Mouse (Mus musculus) midbrain, embryonic 12.5 days (tissue): ENCODE results near the gene Lrp1. TPM values are rescaled to one million over a fixed set of nuclear protein-coding genes. Genes with fewer than 3 reads are reported as not detected.

Experiments
- ATAC-seq: fragments of 200-750 bp; cut with Nextera tagmentation; 2 replicates; pipeline ENCODE4 v1.8.0; 2017; ENCODE audit warnings: low read depth, moderate TSS enrichment, moderate library complexity; ENCODE audit not compliant: low FRiP score
- H3K27ac ChIP-seq: fragments of 300-500 bp; sonication (generic); replicated peaks from 2 replicates; pipeline ENCODE4 v1.5.1; 2016; ENCODE audit warnings: mild to moderate bottlenecking
- H3K27me3 ChIP-seq: fragments of 300-500 bp; sonication (generic); 2 replicates; pipeline ENCODE4 v1.6.1; 2016; ENCODE audit warnings: mild to moderate bottlenecking
- H3K36me3 ChIP-seq: fragments of 300-500 bp; sonication (generic); 2 replicates; pipeline ENCODE4 v1.6.1; 2016
- H3K4me1 ChIP-seq: fragments of 300-500 bp; sonication (generic); 2 replicates; pipeline ENCODE4 v1.6.1; 2016
- H3K4me2 ChIP-seq: fragments of 300-500 bp; sonication (generic); replicated peaks from 2 replicates; pipeline ENCODE4 v1.6.1; 2016; ENCODE audit warnings: mild to moderate bottlenecking, moderate library complexity
- H3K4me3 ChIP-seq: fragments of 300-500 bp; sonication (generic); 2 replicates; pipeline ENCODE4 v1.5.1; 2016; ENCODE audit warnings: mild to moderate bottlenecking
- H3K9ac ChIP-seq: fragments of 300-500 bp; sonication (generic); replicated peaks from 2 replicates; pipeline ENCODE4 v1.6.1; 2016; ENCODE audit warnings: mild to moderate bottlenecking, moderate library complexity
- H3K9me3 ChIP-seq: fragments of 300-500 bp; sonication (generic); 2 replicates; pipeline ENCODE4 v1.6.1; 2016; ENCODE audit warnings: mild to moderate bottlenecking
- WGBS: fragments of 180-500 bp; shearing (Covaris S2); methylation state at CpG from one replicate; pipeline ENCODE4 v1.1.7; 2016; 5-methylcytosine and 5-hydroxymethylcytosine counted together
- polyA plus RNA-seq: library from polyadenylated mRNA; unstranded; fragments of >200 nt; fragmentation: Nextera tagmentation; extraction: Ambion mirVana; gene quantifications from 2 replicates; pipeline ENCODE4 v1.2.1, GENCODE M21; 2016

Gene Lrp1
- polyA plus RNA-seq, 1 experiment from 2014 or later, result 98.1 TPM

DNA sequence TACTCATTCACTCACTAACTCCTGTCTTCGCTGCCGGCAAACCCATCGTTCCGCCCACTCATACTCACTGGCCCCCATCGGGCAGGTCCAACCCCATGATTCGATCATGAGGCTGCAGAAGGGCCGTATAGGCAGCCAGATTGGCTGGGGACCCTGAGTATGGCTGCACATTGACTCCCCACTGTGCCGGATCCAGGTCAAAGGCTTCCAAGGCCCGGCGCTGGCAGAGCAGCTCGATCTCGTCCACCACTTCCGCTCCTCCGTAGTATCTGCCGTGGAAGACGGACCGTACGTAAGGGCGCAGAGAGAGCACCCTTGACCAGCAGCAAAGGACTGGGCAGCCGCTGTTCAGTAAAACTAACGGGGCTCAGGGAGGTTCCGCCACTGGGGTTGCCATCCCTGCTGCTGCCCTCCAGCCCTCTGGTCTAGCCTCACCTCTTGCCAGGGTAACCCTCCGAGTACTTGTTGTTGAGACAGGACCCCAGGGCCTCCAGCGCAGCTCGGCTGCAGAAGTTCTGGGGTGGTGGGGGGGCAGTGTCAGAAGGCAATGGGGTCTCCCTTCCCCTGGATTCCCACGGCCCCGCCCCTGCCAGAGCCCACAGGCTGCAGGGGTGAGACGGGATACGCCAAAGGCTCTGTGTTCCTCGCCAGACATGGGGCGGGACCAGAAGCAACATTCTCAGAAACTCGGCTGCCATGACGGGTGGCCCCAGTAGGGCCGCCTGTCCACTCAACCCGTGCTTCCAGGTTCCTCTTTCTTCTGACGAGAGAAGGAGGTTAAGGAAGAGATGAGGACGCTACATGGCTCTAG, 100.8 kb downstream of the Lrp1 start:
- no peak overlapping the region for H3K9ac ChIP-seq
- H3K27ac ChIP-seq, result no peak overlapping the region
- H3K4me2 ChIP-seq, result 0 out of 2 replicates have a peak overlapping the region, but pooled peaks have one; percentile 78
- H3K36me3 ChIP-seq, result peaks cover 25% of the 10 kb centered on the region
- 91% methylated on average over 37 of the region's 37 CpGs for WGBS
- H3K27me3 ChIP-seq, result peaks cover 75% of the 10 kb centered on the region
- 0 out of 2 replicates have a peak, but pooled peaks cover 3% of the 10 kb centered on the region for H3K9me3 ChIP-seq
- peaks cover 51% of the 10 kb centered on the region for H3K4me1 ChIP-seq
- no peak overlapping the region for H3K4me3 ChIP-seq
- no peak for ATAC-seq

DNA sequence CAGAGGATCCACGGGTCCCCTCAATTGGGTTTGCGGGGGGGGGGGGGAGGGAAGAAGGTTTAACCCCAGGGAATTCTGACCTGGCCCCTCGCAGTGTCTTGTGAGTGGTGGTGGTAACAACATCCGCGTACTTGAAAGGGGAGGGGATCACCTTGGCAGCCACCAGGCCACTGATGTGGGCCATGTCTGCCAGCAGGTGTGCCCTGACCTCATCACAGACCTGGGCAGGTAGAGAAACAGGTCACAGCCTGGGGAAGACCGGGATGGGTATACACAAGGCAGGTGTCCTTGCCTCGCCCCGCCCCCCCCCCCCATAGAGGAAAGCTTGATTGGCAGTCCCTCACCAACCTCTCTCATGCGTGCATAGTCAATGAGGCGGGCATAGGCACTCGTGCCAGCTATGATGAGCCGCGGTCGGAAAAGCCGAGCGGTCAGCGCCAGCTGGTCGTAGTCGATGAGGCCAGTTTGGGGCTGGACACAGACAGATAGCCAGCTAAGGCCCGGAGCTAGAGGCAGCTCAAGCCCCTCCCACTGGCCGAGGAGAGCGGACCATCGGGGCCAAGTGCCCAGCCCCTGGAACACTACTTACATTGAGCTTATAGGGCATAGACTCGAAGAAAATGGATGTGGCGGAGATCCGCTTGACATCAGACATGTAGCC, 101.8 kb downstream of the Lrp1 start:
- H3K27me3 ChIP-seq, result peaks cover 75% of the 10 kb centered on the region
- peaks cover 25% of the 10 kb centered on the region for H3K36me3 ChIP-seq
- H3K9ac ChIP-seq, result no peak overlapping the region
- WGBS, result 95% methylated on average over 26 of the region's 26 CpGs
- 0 out of 2 replicates have a peak, but pooled peaks cover 3% of the 10 kb centered on the region for H3K9me3 ChIP-seq
- no peak overlapping the region for H3K27ac ChIP-seq
- peaks cover 51% of the 10 kb centered on the region for H3K4me1 ChIP-seq
- H3K4me3 ChIP-seq, result no peak overlapping the region
- no peak for ATAC-seq
- no peak overlapping the region for H3K4me2 ChIP-seq

DNA sequence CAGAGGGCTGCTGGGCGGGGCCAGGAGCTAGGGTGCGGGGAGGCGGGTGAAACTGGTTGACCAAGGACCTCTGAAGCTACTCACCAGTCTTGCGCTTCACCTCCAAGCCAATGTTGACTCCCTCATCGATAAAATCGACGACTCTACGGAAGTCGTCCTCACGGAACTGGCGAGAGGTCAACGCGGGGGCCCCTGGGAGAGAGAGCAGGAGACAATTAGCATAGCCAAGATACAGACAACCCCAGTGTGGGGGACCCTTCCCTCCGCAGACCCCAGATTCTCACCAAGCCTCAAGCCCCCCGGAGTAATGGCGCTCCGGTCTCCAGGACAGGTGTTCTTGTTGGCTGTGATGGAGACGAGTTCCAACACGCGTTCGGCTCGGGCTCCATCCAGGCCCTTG, 103.0 kb downstream of the Lrp1 start:
- no peak overlapping the region for H3K4me2 ChIP-seq
- peaks cover 61% of the 10 kb centered on the region for H3K4me1 ChIP-seq
- no peak for ATAC-seq
- peaks cover 25% of the 10 kb centered on the region for H3K36me3 ChIP-seq
- 0 out of 2 replicates have a peak, but pooled peaks cover 3% of the 10 kb centered on the region for H3K9me3 ChIP-seq
- no peak overlapping the region for H3K27ac ChIP-seq
- H3K27me3 ChIP-seq, result peaks cover 74% of the 10 kb centered on the region
- H3K9ac ChIP-seq, result no peak overlapping the region
- 92% methylated on average over 22 of the region's 22 CpGs for WGBS
- H3K4me3 ChIP-seq, result no peak overlapping the region

DNA sequence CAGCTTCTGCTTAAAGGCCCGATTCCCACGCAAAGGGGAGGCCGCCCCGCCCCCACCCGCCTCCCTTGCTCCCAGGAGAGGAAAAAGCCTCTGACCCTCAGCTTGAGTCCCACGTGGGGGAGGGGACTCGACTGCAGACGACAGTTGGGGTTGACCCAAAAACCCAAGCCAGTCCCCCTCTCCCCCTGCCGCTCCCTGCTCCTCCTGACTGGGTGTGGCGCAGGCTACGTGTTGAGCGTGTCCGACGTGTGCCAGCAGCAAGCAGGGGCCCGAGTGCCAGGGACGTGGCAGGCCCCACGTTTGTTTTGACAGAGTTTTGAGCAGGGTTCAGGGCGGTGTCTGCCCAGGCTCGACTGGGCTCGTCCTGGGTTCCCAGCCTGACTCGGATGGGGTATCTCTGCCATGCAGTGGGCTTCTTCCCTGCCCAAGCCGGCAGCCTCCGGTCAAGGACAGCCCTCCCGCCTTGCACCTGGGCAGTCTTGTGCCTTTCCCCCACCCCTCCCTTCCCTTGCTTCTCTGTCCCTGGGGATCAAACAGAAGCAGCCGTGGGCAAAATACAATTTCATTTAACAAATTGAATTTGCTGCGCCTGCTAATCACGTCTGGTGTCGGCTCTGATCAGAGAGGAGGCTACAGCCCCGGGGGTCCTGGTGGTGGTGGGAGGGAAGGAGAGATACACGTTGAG, 104.2 kb downstream of the Lrp1 start:
- Histone ChIP-seq H3K9me3 (0 out of 2 replicates have a peak, but pooled peaks cover 3% of the 10 kb centered on the region), H3K27me3 (peaks cover 81% of the 10 kb centered on the region), H3K36me3 (peaks cover 25% of the 10 kb centered on the region), H3K27ac (0 out of 2 replicates have a peak overlapping the region, but pooled peaks have one; percentile 17), H3K4me1 (peaks cover 69% of the 10 kb centered on the region), H3K4me2 (peak overlapping the region; percentile 42), H3K9ac (peak overlapping the region; percentile 21; the same call in 1 of the 2 replicates), H3K4me3 (0 out of 2 replicates have a peak overlapping the region, but pooled peaks have one; percentile 7)
- no peak for ATAC-seq
- 6% methylated on average over 30 of the region's 30 CpGs for WGBS

DNA sequence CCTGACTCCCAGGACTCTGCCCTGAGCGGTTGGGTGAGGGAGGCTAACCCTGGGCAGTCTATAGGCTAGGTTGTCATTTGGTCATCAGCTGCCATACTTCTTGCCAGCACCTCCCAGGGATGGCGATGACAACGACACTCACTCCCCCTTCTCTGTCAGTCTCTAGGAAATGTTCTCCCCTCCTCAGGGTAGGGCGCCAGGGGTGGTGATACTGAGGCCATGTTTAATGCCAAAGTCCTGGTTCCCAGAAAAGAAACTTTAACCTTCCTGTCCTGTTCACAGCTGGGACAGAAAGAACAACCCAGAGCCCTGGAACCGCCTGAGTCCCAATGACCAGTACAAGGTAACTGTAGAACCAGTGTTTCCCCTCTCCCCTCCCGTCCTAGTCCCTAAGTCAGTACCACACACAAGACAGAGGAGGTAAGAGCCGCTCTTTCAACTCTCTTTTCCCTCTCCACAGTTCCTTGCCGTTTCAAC, 104.9 kb downstream of the Lrp1 start:
- peak overlapping the region; percentile 42 for H3K4me2 ChIP-seq
- H3K36me3 ChIP-seq, result peaks cover 25% of the 10 kb centered on the region
- 17% methylated on average over 8 of the region's 8 CpGs for WGBS
- no peak overlapping the region for H3K4me3 ChIP-seq
- ATAC-seq, result no peak
- H3K9me3 ChIP-seq, result 0 out of 2 replicates have a peak, but pooled peaks cover 3% of the 10 kb centered on the region
- 0 out of 2 replicates have a peak overlapping the region, but pooled peaks have one; percentile 17 for H3K27ac ChIP-seq
- H3K27me3 ChIP-seq, result peaks cover 88% of the 10 kb centered on the region
- peaks cover 69% of the 10 kb centered on the region for H3K4me1 ChIP-seq
- H3K9ac ChIP-seq, result no peak overlapping the region; the same call in 1 of the 2 replicates

DNA sequence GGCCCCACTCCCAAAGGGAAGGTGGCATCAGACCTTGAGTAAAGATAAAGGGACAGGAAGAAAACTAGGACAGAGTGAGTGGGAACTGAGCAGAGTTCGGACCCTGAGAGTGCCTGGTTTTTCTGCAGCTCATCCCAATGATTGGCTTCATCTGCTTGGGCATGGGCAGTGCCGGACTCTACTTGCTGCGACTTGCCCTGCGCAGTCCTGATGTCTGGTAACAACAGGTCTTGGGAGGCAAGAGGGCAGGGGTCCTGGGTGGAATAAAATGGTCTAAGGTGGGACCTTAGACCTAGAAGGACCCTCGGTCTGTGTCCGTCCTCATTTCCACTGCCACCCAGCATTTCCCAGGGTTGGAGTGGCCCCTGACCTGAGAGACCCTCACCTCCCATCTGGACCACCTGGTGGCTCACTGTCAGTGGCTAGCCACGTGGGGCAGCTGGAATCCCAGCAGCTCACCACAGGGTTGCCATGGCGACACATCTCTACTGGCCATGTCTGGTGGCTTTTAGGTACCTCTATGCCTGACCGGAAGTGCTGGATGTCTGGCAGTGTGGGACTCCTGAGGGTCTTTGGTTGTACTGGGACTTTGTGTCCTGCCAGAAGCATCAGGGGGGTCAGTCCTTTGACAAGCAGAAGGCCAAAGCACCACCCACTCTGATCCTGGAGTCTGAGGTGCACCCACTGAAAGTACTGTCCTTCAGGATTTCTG, 105.5 kb downstream of the Lrp1 start:
- 20% methylated on average over 9 of the region's 9 CpGs for WGBS
- H3K27ac ChIP-seq, result no peak overlapping the region

DNA sequence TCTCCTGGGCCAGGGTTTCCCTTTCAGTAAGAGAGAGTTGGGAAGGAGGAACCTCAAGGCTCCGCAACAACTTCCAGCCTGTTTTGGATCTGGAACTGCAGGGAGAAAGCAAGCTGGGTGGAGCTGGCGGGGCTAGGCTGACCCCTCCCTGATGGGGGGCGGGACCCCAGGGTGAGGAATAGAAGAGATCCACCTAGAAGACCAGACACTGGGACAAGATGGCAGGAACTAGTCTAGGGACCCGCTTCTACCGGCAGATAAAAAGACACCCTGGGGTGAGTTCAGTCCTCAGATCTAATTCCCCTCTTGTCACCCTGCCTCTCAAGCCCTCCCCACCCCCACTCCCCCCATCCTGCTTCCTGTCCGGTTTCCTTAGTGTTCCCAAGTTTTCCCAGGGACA, 106.2 kb downstream of the Lrp1 start, which contains the start of gene Ndufa4l2:
Ndufa4l2 (plus strand) TSS at position 204 of the 400 bp plus-strand sequence.
- H3K27ac ChIP-seq, result peak within 1 kb of the TSS; percentile 95
- H3K36me3 ChIP-seq, result peaks cover 20% of the 10 kb centered on the region
- H3K4me2 ChIP-seq, result peak within 1 kb of the TSS; percentile 88
- 8% methylated on average over 6 of the region's 6 CpGs for WGBS
- 0 out of 2 replicates have a peak, but pooled peaks cover under 1% of the 10 kb centered on the region for H3K9me3 ChIP-seq
- no peak for ATAC-seq
- H3K9ac ChIP-seq, result peak within 1 kb of the TSS; percentile 41; the same call in 1 of the 2 replicates
- peak within 1 kb of the TSS; percentile 19; the same call in 1 of the 2 replicates for H3K4me3 ChIP-seq
- peaks cover 78% of the 10 kb centered on the region for H3K4me1 ChIP-seq
- H3K27me3 ChIP-seq, result peaks cover 92% of the 10 kb centered on the region

More for the DNA sequence above, 105.5 kb downstream of the Lrp1 start:
- no peak overlapping the region for H3K4me3 ChIP-seq
- ATAC-seq, result no peak
- H3K36me3 ChIP-seq, result peaks cover 25% of the 10 kb centered on the region
- H3K9me3 ChIP-seq, result 0 out of 2 replicates have a peak, but pooled peaks cover 3% of the 10 kb centered on the region
- no peak overlapping the region for H3K4me2 ChIP-seq
- H3K4me1 ChIP-seq, result peaks cover 71% of the 10 kb centered on the region
- peaks cover 92% of the 10 kb centered on the region for H3K27me3 ChIP-seq
- H3K9ac ChIP-seq, result no peak overlapping the region

DNA sequence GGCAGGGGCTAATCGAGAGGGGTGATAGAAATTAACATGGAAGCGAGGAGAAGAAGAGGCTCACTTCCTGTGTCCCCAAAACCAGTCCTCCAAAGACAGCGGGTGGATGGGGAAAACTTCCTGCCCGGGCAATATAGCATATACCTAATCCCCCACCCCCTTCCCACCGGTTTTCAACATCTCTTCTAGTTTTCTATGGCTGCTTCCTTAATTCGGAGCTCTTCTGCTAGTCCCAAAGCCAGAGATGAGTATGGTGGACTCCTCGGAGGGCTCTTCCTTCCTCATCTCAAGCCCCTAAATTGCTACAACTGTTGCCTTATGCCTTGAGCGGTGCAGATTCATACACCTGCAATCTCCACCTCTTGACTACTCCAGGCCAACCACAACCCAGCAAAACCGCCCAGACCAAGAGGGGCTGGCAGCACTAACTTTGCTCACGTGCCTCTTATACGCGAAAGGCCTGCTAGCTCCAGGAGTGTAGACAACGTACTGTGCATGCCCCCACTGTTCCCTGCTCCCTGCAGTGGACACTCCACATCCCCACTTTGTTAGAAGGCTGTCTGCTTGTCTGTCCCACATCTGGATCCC, 106.7 kb downstream of the Lrp1 start:
- H3K4me1 ChIP-seq, result peaks cover 83% of the 10 kb centered on the region
- peaks cover 96% of the 10 kb centered on the region for H3K27me3 ChIP-seq
- H3K4me2 ChIP-seq, result peak overlapping the region; percentile 88
- no peaks in the 10 kb centered on the region for H3K9me3 ChIP-seq
- peak overlapping the region; percentile 95 for H3K27ac ChIP-seq
- no peak for ATAC-seq
- peak overlapping the region; percentile 19; the same call in 1 of the 2 replicates for H3K4me3 ChIP-seq
- H3K9ac ChIP-seq, result peak overlapping the region; percentile 41; the same call in 1 of the 2 replicates
- H3K36me3 ChIP-seq, result peaks cover 16% of the 10 kb centered on the region
- 12% methylated on average over 13 of the region's 13 CpGs for WGBS

DNA sequence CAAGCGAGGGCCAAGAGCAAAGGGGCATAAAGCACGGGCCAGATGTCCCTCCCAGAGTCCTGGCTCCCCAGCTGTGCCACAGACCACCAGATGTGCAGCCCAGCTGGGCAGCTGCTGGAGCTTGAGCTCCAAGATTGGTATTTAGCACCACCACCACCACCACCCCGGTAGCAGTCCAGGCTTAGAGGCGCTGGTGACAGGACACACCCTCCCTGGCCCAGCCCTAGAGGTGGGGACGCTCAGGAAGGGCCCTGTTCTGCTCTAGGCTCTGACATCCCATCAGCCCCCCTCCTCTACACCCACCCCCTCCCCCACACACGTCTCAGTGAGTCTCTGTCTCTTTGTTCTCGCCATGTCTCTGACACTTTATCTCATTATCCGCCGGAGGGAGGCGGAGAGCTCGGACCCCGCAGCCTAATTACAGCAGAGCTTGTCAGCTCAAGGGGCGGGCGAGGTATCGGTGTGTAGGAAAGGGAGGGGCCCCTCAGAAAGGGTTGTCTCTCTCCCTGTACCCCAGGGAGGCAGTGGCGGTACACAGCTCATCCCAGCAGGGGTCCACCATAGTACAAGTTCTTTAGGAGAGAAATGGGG, 107.4 kb downstream of the Lrp1 start:
- Histone ChIP-seq H3K4me1 (peaks cover 88% of the 10 kb centered on the region), H3K9ac (peak overlapping the region; percentile 41; the same call in 1 of the 2 replicates), H3K4me3 (peak overlapping the region; percentile 19; the same call in 1 of the 2 replicates), H3K9me3 (no peaks in the 10 kb centered on the region), H3K27ac (peak overlapping the region; percentile 95), H3K36me3 (peaks cover 11% of the 10 kb centered on the region), H3K4me2 (peak overlapping the region; percentile 88), H3K27me3 (peaks cover 92% of the 10 kb centered on the region)
- 0% methylated on average over 16 of the region's 16 CpGs for WGBS
- peak; percentile 41; the same call in 1 of the 2 replicates for ATAC-seq

DNA sequence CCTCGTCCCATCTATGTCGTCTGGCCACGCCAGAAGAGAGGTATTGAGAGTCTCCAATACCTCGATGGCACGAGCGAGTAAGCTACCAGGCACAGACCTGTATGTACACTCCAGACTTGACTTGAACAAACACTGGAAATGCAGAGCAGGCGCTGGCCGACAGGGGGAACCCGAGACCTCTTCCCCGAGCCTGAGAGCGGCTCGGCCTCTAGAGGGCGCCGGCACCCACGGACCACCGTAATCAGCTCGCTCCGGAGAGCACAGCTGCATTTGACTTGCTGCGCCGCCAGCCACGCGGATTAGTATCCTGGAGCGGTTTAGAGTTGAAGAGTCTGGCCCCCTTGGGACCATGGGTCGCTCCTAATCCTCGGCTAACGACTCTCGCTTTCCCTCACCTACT, 108.1 kb downstream of the Lrp1 start:
- Histone ChIP-seq H3K4me3 (peak overlapping the region; percentile 49), H3K9ac (peak overlapping the region; percentile 59; the same call in 1 of the 2 replicates), H3K4me2 (peak overlapping the region; percentile 88), H3K36me3 (peaks cover 4% of the 10 kb centered on the region), H3K4me1 (peaks cover 96% of the 10 kb centered on the region), H3K27ac (peak overlapping the region; percentile 95), H3K9me3 (no peaks in the 10 kb centered on the region), H3K27me3 (peaks cover 92% of the 10 kb centered on the region)
- WGBS, result under 1% methylated on average over 27 of the region's 27 CpGs
- peak; percentile 35 for ATAC-seq
